30 mouse cellular contexts compared by ENCODE assay signal in genomic region chr15:102505770-102506463, GRCm38 (mm10). TPM values are rescaled to one million over a fixed set of nuclear protein-coding genes. Genes with fewer than 3 reads are reported as not detected.
DNase-seq lines count a peak whose midpoint lies in the region; ATAC-seq and TF ChIP-seq lines count a peak whose summit lies in the region.
"Had no signal": no experiment of that assay in that cellular context is flagged by ENCODE, and none has a peak within 500 bp of the region (broad histone marks: within the 10 kb centered on the region; RNA-seq: fewer than 3 reads in every experiment).

No protein-coding gene starts in this region.

- TF ChIP-seq CTCF in hindbrain, postnatal 0 days (IDR thresholded peaks at IDR 0.05; ENCODE audit: low read depth), result no peak
- no peak for TF ChIP-seq CTCF in layer of hippocampus, adult 2 months (conservative IDR thresholded peaks at IDR 0.05)

- no peak for DNase-seq in hindbrain, postnatal 0 days (ENCODE audit: low spot score)
- DNase-seq in hindbrain, embryonic 11.5 days (ENCODE audit: low spot score), result no peak
- peak in 1 of 2 experiments; percentile 1 for DNase-seq in layer of hippocampus, adult 2 months (ENCODE audit: low spot score in 2 of 2)
- DNase-seq in layer of hippocampus, adult 9-10 months (ENCODE audit: low spot score), result no peak
- DNase-seq in testis, postnatal 10 days (ENCODE audit: low spot score), result peak; percentile 37
- no peak for DNase-seq in testis, postnatal 14 days (ENCODE audit: low spot score)
- DNase-seq in cerebellum, adult 9-11 months, result no peak
- DNase-seq: adrenal gland, adult 8-10 months; cerebellum, adult 18-20 months; embryo, embryonic 11 days; heart, postnatal 36 days; kidney, adult 18-20 months; liver, postnatal 0 days had no signal

- H3K9me3 ChIP-seq in hindbrain, postnatal 0 days (ENCODE audit: low read length), result no peaks in the 10 kb centered on the region
- no peaks in the 10 kb centered on the region for H3K9me3 ChIP-seq in hindbrain, embryonic 11.5 days (ENCODE audit: control insufficient read depth, low read length)
- H3K9me3 ChIP-seq: embryonic facial prominence, embryonic 15.5 days; heart, embryonic 15.5 days had no signal

- H3K9ac ChIP-seq in hindbrain, postnatal 0 days (replicated peaks; ENCODE audit: low read length), result no peak overlapping the region
- H3K9ac ChIP-seq in hindbrain, embryonic 11.5 days (ENCODE audit: low read depth, low read length), result no peak overlapping the region
- H3K9ac ChIP-seq: embryonic facial prominence, embryonic 15.5 days; heart, embryonic 15.5 days; liver, postnatal 0 days had no signal

- no peak overlapping the region for H3K4me3 ChIP-seq in hindbrain, postnatal 0 days (ENCODE audit: low read length)
- H3K4me3 ChIP-seq in hindbrain, embryonic 11.5 days (ENCODE audit: low read depth, low read length), result no peak overlapping the region
- H3K4me3 ChIP-seq in layer of hippocampus, adult 2 months, result no peak overlapping the region
- H3K4me3 ChIP-seq: embryonic facial prominence, embryonic 15.5 days; heart, embryonic 15.5 days had no signal

- 0 out of 2 replicates have a peak overlapping the region, but pooled peaks have one; percentile 4 for H3K27ac ChIP-seq in hindbrain, postnatal 0 days
- no peak overlapping the region for H3K27ac ChIP-seq in hindbrain, embryonic 11.5 days (ENCODE audit: low read depth, low read length)
- H3K27ac ChIP-seq in layer of hippocampus, adult 2 months, result peak overlapping the region; percentile 19
- H3K27ac ChIP-seq: embryonic facial prominence, embryonic 15.5 days; heart, embryonic 15.5 days had no signal

- H3K4me1 ChIP-seq in hindbrain, postnatal 0 days (ENCODE audit: insufficient read depth, low read length), result peaks cover 17% of the 10 kb centered on the region
- H3K4me1 ChIP-seq in hindbrain, embryonic 11.5 days (replicated peaks; ENCODE audit: control insufficient read depth, insufficient read depth, low read length), result no peaks in the 10 kb centered on the region

- no peak overlapping the region for H3K4me2 ChIP-seq in hindbrain, postnatal 0 days (ENCODE audit: low read depth, low read length)
- H3K4me2 ChIP-seq in hindbrain, embryonic 11.5 days (replicated peaks; ENCODE audit: low read depth, low read length), result no peak overlapping the region
- H3K4me2 ChIP-seq: embryonic facial prominence, embryonic 15.5 days; heart, embryonic 15.5 days; liver, embryonic 11.5 days had no signal

- H3K36me3 ChIP-seq in hindbrain, postnatal 0 days (ENCODE audit: insufficient read depth, low read length), result peaks cover 54% of the 10 kb centered on the region
- peaks cover 13% of the 10 kb centered on the region; the same call in 1 of the 2 replicates for H3K36me3 ChIP-seq in hindbrain, embryonic 11.5 days (ENCODE audit: control insufficient read depth, insufficient read depth, low read length)

- 87% methylated on average over 9 of the region's 9 CpGs for WGBS in hindbrain, postnatal 0 days
- WGBS in hindbrain, embryonic 11.5 days, result 92% methylated on average over 9 of the region's 9 CpGs

- no peak for ATAC-seq in hindbrain, postnatal 0 days
- ATAC-seq in hindbrain, embryonic 11.5 days (ENCODE audit: low FRiP score), result no peak
- ATAC-seq: activated CD4-positive, CD25-positive, alpha-beta regulatory T cell, adult 4 months; forebrain, embryonic 14.5 days; hindbrain, embryonic 16.5 days; liver, postnatal 0 days; midbrain, embryonic 16.5 days had no signal

- H3K27me3 ChIP-seq in hindbrain, postnatal 0 days (ENCODE audit: insufficient read depth, low read length), result no peaks in the 10 kb centered on the region
- no peaks in the 10 kb centered on the region for H3K27me3 ChIP-seq in hindbrain, embryonic 11.5 days (ENCODE audit: control insufficient read depth, insufficient read depth, low read length)
- H3K27me3 ChIP-seq: embryonic facial prominence, embryonic 15.5 days; heart, embryonic 15.5 days had no signal

RNA-seq across cellular contexts. Expression of gene Gm10337, which starts 2.4 kb away (rescaled TPM):
- total RNA-seq in hindbrain, postnatal 0 days (2014; rRNA removed), result not detected in 2 replicates
- polyA plus RNA-seq in hindbrain, postnatal 0 days (2015; fragmentation: Nextera tagmentation; extraction: Ambion mirVana), result 2.7 and 7.3 TPM in 2 replicates
- 5.1 and 8.8 TPM in 2 replicates for polyA plus RNA-seq in hindbrain, embryonic 11.5 days (2014; fragmentation: Nextera tagmentation; extraction: Ambion mirVana)
- total RNA-seq in layer of hippocampus, adult 2 months (2021), result not detected
- total RNA-seq: gastrocnemius, adult 8-10 months; heart, postnatal 36 days; layer of hippocampus, postnatal 14 days; megakaryocyte-erythroid progenitor cell, adult 5-6 weeks had no signal
- polyA plus RNA-seq: activated CD4-positive, CD25-positive, alpha-beta regulatory T cell, adult 4 months; C2C12; forebrain, embryonic 14.5 days; frontal cortex, adult 2 months; gonadal fat pad, adult 2 months; limb, embryonic 11.5 days; liver, embryonic 11.5 days; liver, postnatal 0 days; midbrain, embryonic 16.5 days; neural tube, embryonic 14.5 days; stomach, embryonic 16.5 days; urinary bladder, adult 2 months had no signal

RNA-seq across cellular contexts. Expression of gene Map3k12, which starts 10.9 kb away (rescaled TPM):
- total RNA-seq in hindbrain, postnatal 0 days (2014; rRNA removed), result 68.2 and 86.1 TPM in 2 replicates
- 41.2 and 42.0 TPM in 2 replicates for polyA plus RNA-seq in hindbrain, postnatal 0 days (2015; fragmentation: Nextera tagmentation; extraction: Ambion mirVana)
- polyA plus RNA-seq in hindbrain, embryonic 11.5 days (2014; fragmentation: Nextera tagmentation; extraction: Ambion mirVana), result 21.2 and 23.8 TPM in 2 replicates
- total RNA-seq in layer of hippocampus, adult 2 months (2021), result 10 to 100 TPM; 95.0 to 99.9 TPM

RNA-seq across cellular contexts. Expression of gene Tarbp2, which starts 12.1 kb away (rescaled TPM):
- total RNA-seq in hindbrain, postnatal 0 days (2014; rRNA removed), result 69.9 and 91.1 TPM in 2 replicates
- polyA plus RNA-seq in hindbrain, postnatal 0 days (2015; fragmentation: Nextera tagmentation; extraction: Ambion mirVana), result 97.2 and 99.5 TPM in 2 replicates
- polyA plus RNA-seq in hindbrain, embryonic 11.5 days (2014; fragmentation: Nextera tagmentation; extraction: Ambion mirVana), result 85.2 and 86.3 TPM in 2 replicates
- total RNA-seq in layer of hippocampus, adult 2 months (2021), result 10 to 100 TPM; 36.2 to 37.7 TPM

RNA-seq across cellular contexts. Expression of gene Npff, which starts 18.8 kb away (rescaled TPM):
- total RNA-seq in hindbrain, postnatal 0 days (2014; rRNA removed), result 4.6 and 13.9 TPM in 2 replicates
- 3.1 and 5.4 TPM in 2 replicates for polyA plus RNA-seq in hindbrain, postnatal 0 days (2015; fragmentation: Nextera tagmentation; extraction: Ambion mirVana)
- 2.6 and 2.7 TPM in 2 replicates for polyA plus RNA-seq in hindbrain, embryonic 11.5 days (2014; fragmentation: Nextera tagmentation; extraction: Ambion mirVana)
- 1 to 10 TPM; 5.5 TPM for total RNA-seq in layer of hippocampus, adult 2 months (2021)

RNA-seq across cellular contexts. Expression of gene Pcbp2, which starts 35.6 kb away (rescaled TPM):
- 151 and 157 TPM in 2 replicates for total RNA-seq in hindbrain, postnatal 0 days (2014; rRNA removed)
- 104 TPM in 2 replicates for polyA plus RNA-seq in hindbrain, postnatal 0 days (2015; fragmentation: Nextera tagmentation; extraction: Ambion mirVana)
- polyA plus RNA-seq in hindbrain, embryonic 11.5 days (2014; fragmentation: Nextera tagmentation; extraction: Ambion mirVana), result 238 and 273 TPM in 2 replicates
- 100 to 1,000 TPM; 496 to 505 TPM for total RNA-seq in layer of hippocampus, adult 2 months (2021)
